Mouse (Mus musculus) testis, adult 2 months (tissue): Measurements from ENCODE around the gene Cbx7.

Experiments
- CTCF ChIP-seq: fragments of 200-500 bp; IDR thresholded peaks from 2 replicates; pipeline ENCODE4 v1.5.1; 2012; ENCODE audit warnings: low read depth, mild to moderate bottlenecking, inconsistent platforms, low read length, moderate library complexity; ENCODE audit not compliant: control insufficient read depth, insufficient read depth, insufficient replicate concordance
- POLR2A ChIP-seq: fragments of 200-500 bp; IDR thresholded peaks from 2 replicates; pipeline ENCODE4 v1.6.1; 2012; ENCODE audit warnings: low read depth, mild to moderate bottlenecking, inconsistent platforms, low read length, moderate library complexity; ENCODE audit not compliant: control insufficient read depth

GRCm38 (mm10) chr15:79952504-79953231 is 18.3 kb downstream of the Cbx7 start:
- no peak for TF ChIP-seq CTCF
- TF ChIP-seq POLR2A, result no peak
